Mouse (Mus musculus): ENCODE data around the gene Tars2. TPM values are rescaled to one million over a fixed set of nuclear protein-coding genes. Genes with fewer than 3 reads are reported as not detected.

Tars2 gene
- total RNA-seq, 2 experiments from 2014 or later: 10.2 to 15.0 TPM

DNA sequence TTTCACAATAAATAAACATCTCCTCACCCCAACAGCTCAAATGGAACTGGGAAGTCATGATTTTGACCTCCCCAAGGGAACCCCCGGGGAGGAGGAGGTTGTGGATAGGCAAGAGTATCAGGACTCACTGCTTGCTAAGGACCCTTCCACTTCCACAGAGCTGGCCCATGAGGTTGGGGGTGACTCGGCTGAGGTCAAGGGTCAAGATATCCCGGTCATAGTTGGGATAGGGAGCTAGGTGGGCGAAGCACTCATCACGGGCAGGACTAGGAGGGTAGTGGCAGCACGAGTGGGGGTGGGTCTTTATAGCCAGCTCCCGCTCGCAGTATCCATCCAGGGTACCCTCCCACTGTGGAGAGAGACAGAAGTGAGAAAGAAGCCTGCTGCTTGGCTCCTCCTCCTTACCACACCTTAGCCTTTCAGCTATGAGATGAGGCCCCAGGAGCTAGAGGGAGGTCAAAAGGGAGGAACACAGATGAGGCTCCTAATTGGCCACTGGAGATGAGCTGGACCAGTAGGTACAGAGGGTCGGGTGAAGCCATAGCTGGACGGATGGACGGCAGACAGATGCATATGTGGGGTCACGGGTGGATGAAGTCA is 24.8 kb downstream of the Tars2 start:
- ATAC-seq (ENCODE audit: poor library complexity, severe bottlenecking): no peak

DNA sequence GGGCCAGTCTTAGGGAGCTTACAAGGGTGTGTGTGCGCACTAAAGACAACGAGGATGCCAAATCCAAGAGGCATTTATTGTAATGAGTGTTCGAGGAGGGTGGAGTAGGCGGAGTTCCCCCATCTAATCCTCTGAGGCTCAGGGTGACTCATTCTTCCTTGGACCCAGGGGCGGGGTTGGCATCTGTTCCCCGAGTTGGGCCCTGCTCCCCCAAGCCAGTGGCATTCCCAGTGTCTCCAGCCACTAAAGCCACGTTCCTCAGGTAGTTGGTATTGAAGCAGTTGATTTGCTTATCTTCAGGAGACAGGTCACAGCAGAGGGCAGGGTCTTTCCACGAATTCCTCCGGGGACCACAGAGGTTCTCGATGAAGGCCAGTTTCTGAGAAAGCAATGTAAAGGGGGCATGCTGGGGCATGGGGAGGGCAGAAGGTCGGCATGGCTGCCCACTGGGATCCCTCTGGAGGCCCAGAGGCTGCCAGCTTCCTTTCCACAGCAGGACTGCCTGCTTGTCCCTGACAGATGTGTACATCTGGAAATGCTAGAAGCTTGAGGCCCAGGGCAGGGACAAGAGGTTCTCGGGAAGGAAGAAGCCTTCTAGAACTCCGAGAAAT is 25.8 kb downstream of the Tars2 start:
- ATAC-seq (ENCODE audit: poor library complexity, severe bottlenecking): no peak

DNA sequence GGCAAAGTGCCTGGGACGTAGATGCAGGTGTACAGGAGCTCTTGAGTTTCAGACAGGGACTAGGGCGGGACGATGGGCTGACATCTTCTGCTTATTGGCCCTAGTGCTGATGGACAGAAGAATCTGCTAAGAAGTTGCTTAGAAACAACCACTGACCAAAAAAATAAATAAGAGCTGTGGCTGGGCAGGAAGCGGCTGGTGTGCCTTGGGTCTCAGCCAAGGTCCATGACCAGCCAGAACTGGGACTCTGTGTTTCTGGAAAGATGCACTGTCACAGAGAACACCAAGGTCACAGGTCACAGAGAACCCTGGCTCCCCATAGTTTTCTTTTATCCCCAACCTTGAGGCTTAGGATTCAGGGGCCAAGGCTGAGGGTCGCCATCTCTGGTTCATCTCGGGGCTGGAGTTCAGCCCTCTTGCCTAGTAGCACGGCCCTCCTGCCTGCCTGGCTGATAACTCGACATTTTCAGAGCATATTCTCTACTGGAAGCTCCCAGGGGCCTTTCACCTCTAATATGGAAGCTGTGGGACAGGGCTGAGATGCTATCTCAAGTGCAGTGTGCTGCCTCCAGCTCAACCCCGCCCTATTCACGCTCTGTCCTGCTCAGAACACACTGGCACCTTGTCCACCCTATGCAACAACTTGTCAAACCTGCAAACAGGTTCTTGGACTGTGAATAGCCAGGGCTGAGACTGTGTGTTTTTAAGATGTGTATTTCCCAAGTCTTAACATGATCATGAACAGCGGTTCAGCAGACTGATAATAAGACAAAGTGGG is 27.1 kb downstream of the Tars2 start:
- peak; percentile 30; the same call in 1 of the 2 replicates for ATAC-seq (ENCODE audit: poor library complexity, severe bottlenecking)

DNA sequence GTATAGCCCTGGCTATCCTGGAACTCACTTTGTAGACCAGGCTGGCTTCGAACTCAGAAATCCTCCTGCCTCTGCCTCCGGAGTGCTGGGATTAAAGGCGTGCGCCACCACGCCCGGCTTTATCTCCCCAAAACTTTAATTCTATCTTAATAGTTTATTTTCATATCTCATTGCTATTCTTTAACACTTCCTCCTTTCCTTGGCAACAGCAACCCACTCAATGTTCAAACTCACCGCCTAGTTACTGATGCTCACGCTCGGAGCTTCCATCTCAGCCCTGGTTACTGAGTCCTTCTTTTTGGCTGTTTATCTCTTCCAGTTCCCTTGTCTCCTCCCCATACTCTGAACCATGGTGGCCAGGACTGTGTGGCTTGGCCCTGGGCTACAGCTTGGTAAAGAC is 27.7 kb downstream of the Tars2 start:
- no peak for ATAC-seq (ENCODE audit: poor library complexity, severe bottlenecking)

DNA sequence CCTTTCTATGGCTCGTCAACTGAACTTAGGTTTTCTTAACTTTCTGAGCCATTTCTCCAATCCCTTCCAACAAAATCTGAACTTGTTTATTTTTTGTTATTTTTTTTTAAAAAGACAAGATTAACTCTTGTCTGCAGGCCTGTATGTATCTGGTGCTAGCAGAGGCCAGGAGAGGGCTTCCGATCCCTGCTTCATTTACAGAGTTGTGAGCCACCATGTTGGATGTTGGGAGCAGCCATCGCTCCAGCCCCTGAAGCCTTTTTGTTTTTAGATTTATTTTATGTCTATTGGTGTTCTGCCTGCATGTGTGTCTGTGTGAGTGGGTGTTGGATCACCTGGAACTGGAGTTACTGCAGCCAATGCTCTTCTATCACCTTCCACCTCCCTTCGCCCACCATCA is 28.2 kb downstream of the Tars2 start:
- no peak for ATAC-seq (ENCODE audit: poor library complexity, severe bottlenecking)

DNA sequence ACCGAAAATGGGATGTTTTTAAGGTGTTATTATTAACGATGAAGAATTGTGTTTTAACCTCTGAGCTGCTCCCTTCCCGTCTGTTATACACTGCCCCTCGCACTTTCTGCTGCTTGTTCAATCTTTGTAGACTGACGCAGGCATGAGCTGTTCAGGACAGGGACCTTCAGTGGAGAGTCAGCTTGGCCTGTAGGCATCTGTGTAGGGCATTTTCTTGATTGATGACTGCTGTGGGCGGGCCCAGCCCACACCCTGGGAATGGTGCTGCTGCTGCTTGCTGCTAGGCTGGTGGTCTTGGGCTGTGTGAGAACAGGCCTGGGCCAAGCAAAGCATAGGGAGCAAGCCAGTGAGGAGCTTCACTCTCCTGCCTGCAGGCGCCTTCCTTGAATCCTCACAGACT is 29.6 kb downstream of the Tars2 start:
- ATAC-seq (ENCODE audit: poor library complexity, severe bottlenecking): no peak

DNA sequence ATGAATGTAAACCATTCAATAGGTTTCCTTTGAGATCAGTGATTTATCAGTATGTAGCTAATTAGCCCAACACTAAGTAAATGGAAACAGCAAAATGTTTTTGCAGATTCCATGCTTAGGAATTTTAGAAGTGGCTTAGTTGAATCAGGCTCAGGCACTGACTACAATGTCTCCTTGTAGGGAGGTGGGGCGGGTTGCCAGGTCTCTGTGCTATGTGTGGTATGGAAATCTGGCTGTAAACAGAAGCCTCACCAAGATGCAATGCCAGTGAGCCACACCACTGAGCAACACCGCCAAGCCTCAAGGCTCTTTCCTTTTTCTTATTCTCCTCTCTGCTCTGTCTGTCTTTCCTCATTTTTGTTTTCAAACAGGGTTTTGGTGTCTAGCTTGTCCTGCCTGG is 31.1 kb downstream of the Tars2 start:
- ATAC-seq (ENCODE audit: poor library complexity, severe bottlenecking): no peak

DNA sequence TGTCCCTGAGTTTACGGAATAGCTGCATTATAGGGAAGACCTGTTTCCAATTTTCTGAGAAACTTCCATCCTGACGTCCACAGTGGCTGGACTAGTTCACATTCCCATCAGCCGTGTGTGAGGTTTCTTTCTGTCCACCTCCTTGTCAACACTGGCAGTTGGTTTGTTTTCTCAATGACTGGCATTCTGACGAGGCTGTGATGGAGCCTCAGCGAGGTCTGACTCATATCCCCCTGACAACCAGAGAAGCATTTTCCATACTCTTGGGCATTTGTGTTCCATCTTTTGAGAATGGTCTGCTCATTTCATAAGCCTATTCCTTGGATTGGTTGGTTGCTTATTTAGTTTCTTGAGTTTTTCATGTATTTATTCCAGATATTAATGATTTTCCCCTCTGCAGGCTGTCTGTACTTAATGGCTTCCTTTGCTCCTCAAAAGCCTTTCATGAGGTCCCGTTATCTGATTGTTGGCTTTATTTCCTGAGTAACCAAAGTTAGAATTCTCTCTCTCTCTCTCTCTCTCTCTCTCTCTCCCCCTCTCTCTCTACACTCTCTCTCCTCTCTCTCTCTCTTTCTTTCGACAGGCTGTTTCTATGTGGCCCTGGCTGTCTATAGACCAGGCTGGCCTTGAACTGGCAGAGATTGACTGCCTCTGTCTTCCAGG is 33.2 kb downstream of the Tars2 start:
- no peak for ATAC-seq (ENCODE audit: poor library complexity, severe bottlenecking)

DNA sequence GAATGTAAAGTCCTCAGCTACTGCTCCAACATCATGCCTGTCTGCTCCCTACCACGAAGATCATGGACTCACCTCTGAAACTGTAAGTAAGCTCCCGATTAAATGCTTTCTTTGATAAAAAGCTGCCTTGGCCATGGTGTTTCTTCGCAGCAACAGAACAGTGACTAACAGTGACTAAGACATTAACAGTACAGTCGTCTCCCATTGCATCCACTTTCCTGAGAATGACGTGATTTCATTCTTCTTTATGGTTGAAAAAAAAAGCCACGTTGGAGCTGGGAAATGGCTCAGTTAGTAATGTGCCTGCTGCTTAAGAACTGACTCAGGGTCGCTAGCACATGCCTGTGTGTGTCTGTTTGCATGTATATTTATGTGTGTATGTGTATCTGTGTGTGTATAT is 34.1 kb downstream of the Tars2 start:
- no peak for ATAC-seq (ENCODE audit: poor library complexity, severe bottlenecking)

DNA sequence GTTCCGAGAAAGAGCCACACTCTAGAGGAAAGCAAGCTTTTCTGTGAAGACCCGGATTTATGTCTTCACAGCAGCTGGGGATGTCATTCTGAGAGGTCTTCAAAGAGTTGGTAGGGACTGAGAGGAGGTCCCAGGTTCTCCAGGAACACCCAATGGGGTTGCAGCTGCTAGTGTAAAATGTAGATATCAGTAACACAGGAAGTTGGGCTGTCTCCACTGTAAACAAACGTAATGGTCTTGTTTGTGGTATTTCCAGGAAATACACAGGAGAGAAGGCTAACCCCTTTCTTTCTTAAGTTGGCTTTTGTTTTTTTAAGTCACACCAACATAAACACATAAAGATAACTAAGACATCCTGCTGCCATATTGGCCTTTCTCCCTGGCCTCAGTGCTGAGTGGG is 37.6 kb downstream of the Tars2 start:
- ATAC-seq (ENCODE audit: poor library complexity, severe bottlenecking): no peak

DNA sequence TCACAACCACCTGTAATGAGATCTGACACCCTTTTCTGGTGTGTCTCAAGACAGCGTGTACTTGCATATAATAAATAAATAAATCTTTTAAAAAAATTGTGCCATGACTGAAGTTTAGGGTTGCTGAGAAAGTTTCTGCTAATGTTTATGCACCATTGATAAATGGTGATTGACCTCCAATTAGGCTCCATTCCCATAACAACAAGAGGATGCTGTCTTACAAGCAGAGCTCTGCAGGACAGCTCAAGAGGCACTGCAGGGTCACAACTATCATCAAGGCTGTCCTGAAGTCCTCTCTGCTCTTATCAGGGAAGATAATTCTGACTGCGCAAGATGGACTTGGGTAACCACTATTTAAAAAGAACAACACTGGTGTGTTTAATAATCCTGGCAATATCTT is 41.9 kb downstream of the Tars2 start:
- no peak for ATAC-seq (ENCODE audit: poor library complexity, severe bottlenecking)

DNA sequence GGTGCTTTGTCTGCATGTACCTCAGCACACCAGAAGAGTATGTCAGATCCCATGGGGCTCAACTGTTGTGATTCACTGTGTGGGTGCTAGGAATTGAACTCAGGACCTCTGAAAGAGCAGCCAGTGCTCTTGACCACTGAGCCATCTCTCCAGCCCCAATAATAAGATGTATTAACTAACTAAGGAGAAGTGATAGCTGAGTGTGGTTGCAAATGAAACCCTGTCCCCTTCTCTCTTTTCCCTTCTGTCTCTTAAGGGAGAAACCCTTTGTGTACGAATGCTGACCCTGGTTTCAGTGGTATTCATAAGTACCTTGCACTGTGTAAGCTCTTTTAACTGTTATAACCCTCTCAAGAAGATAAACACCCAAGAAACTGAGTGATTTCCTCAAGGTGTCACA is 43.9 kb downstream of the Tars2 start:
- ATAC-seq (ENCODE audit: poor library complexity, severe bottlenecking): no peak

DNA sequence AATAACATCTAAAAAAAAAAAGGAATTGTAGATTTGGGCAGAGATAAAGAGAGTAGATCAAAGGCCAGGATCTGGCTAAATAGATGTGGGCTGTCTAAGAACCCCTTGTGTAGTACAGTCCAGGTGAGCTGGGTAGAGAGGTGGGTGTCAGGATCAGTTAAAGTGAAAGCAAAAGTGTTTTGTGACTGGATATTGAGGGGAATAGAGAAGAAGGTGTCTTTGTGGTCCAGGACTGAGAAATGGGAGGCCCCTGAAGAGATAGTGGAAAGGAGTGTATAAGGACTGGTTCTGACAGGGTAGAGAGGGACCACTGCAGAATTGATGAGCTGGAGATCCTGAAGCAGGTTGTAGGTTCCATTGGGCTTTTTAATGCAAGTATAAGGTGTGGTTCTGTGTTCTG is 50.0 kb downstream of the Tars2 start:
- no peak for ATAC-seq (ENCODE audit: poor library complexity, severe bottlenecking)

DNA sequence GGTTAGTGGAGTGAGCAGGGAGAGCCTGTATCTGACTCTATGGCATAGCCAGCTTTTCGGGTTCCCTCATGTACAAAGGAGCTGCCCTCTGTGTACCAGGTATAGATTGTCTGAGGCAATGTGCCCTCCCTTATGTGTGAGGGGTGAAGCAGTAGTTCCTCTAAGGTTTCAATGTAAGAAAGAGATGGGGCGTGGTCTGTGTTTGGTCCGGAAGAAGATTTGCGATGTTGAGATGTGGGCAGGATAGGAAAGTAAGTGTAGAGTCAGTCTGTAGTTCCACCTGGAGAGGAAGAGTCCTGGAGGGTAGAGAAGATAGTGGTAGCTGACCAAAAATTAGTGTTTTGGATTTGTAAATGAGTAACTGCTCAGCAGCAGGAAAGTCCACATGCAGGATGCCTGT is 51.0 kb downstream of the Tars2 start:
- ATAC-seq (ENCODE audit: poor library complexity, severe bottlenecking): peak; percentile 73

DNA sequence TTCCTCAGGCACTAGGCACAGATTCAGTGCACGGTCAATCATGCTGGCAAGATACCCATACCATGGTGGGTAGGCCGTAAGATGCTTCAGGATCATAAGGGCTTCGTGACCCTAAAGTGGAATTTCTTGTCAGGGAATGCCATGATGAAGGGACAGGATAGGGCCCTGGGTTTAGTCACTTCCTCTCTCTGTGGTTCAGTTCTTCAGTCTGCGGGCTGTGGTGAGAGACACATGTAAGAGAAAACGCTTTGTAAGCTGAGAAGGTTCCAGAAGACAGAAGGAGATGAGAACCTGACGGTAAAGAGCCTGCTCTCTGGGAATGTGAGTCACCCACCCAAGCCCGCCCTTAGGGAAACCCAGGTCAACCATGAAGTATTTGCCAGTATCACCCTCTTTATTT is 52.5 kb downstream of the Tars2 start:
- peak; percentile 75 for ATAC-seq (ENCODE audit: poor library complexity, severe bottlenecking)

DNA sequence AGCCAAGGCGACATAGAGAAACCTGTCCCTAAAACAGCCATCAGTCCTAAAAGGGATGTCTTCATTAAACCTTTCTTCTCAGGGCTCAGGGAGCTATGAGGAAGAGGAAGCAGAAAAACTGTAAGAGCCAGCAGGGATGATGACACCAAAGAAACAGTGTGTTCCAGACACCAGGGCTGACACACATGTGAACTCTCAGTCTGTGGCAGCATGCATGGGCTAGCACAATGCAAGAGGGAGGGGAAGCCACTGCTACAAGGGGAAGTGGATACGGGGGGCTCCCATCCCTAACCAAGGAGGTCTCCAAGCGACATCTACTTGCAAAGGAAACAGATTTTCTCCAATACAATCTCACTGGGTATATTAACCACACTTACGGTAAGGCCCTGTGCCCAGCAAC is 53.7 kb downstream of the Tars2 start:
- ATAC-seq (ENCODE audit: poor library complexity, severe bottlenecking): peak; percentile 80

DNA sequence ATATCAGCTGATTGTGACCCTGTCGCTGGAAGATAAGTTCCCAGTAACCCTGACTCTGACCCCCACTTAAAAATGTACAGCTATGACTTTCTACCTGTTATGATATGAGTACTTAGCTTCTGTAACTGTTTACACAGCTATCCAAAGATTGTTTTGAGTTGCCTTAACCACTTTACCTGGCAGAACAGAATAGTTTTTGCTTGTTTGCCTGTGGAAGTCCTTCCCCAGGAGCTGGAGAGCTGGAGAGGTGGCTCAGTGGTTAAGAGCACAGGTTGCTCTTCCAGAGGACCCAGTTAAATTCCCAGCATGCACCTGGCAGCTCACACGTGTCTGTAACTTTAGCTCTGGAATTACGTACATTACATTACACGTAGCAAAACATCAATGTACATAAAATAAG is 55.4 kb downstream of the Tars2 start:
- no peak for ATAC-seq (ENCODE audit: poor library complexity, severe bottlenecking)

DNA sequence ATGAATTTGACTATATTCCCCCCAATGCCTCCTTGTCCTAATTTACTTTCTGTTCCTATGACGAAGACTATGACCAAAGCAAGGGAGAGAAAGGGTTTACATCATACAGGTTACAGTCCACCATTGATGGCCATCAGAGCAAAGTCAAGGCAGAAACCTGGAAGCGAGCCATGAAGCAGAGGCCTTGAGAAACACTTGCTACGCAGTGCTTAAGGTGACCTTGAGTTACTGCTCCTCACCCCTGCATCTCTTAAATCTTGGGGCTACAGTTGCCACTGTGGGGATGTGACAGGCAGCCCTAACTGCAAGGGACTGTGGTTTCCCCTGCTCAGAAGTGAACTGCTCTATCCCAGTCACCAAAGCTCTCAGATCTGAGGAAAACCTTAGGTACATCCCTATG is 56.7 kb downstream of the Tars2 start:
- ATAC-seq (ENCODE audit: poor library complexity, severe bottlenecking): no peak

DNA sequence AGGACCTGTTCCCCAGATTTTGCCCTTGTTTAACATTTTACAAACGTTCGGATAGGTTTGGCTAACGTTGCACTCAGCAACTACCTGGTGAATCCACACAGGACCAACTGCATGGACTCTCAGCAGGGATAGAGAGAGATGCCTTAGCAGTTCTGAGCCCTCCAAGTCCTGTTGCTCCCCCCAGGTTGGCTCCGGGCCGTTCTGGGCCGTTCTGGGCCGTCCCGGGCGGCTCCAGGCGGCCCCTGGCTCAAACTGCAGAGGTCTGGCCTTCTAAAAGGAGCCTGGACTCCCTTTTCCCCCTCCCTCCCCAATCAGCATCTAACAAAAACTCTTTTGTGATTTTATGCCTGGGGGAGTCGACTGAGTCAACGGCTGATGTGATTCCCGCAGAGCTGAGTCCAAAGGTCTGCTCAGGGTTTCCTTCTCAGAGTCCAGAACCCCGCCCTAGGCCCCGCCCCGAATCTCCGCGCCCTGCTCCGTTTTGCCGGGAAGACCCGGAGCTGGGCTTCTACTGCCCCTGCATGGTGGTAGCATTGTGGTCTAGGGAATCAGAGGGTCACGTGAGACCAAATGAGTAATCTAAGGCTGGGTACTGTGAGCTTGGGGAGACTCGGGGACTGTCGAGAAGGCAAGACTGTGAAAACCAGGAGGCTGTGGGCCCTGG is 58.0 kb downstream of the Tars2 start:
- ATAC-seq (ENCODE audit: poor library complexity, severe bottlenecking): peak; percentile 43

DNA sequence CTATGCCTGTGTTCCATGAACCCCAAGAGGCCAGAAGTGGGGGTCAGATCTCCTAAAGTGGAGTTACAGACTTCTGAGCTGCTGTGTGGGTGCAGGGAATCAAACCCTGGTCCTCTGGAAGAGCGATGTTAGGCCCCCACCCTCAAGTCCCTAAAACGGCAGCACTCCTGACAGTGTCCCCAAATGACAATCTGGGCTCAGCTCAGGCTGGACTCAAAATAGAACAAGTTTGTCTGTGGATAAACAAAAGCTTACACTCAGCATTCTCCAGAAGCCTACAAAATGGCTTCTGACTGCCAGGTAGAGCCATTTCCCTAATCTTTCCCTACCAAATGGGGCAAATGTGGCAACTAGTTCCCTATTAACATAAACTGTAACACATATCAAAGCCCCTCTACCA is 58.9 kb downstream of the Tars2 start:
- no peak for ATAC-seq (ENCODE audit: poor library complexity, severe bottlenecking)

DNA sequence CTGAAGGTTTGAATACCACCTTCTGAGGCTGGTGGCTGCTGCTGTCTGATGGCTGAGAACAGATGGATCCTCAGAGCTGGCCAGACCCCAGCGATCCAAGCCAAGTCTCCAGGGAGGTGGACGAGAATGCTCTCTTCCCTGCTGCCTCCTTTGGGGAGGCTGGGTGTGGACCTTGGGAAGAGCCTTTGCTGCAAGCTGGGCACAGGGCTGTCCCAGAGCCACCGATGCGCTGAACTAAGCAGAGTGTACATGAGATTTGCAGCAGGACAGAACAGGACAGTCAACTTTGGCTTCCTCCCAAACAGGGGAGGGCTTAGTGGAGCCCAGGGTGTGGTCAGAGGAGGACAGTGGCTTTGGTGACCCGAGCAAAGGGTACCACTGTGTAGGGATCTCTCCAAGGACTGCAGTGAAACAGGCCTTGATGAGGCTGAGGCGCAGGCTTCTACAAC is 59.7 kb downstream of the Tars2 start:
- ATAC-seq (ENCODE audit: poor library complexity, severe bottlenecking): no peak
